Mouse (Mus musculus): ENCODE data around the gene Donson. TPM values are rescaled to one million over a fixed set of nuclear protein-coding genes. Genes with fewer than 3 reads are reported as not detected.

Donson gene
- polyA plus RNA-seq, 1 experiment: 25.6 TPM

DNA sequence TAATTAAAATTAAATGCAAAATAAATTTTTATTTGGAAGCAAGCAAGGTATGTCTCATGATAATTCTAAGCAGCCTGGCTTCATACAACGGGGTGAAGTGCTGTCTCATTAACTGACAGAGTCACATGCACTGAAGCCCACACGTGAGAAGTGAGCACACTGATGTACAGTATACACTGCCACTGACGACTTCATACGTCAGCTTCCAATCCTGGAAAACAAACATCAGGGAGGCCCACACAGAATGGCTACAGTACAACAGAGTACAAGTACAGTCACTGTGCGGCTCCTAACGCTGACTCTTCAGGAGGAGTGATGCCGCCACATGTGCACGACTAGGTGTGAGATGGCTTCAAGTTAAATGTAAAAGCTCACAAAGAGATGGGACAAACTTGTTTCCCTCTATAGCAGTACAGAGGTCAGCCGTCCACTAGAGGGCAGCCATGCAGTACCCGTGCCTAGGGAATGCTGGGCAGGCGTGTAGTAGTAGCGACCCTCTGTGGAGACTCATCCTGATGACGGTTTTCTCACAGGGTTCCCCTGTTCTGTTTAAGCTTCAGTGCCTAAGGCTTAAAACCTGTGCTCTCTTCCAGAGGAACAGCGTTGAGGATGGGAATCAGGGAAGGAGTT lies 6.0 kb upstream of the Donson start:
- H3K4me1 ChIP-seq (ENCODE audit: control insufficient read depth, insufficient read depth, low read length): peaks cover 3% of the 10 kb centered on the region; the same call in 1 of the 2 replicates
- H3K27ac ChIP-seq (ENCODE audit: insufficient read depth, low read length): no peak overlapping the region
- TF ChIP-seq POLR2A (IDR thresholded peaks at IDR 0.05; ENCODE audit: low read depth, low read length) (no peak), CTCF (IDR thresholded peaks at IDR 0.05; ENCODE audit: borderline replicate concordance, insufficient read depth, low read length) (peak; percentile 97)
- H3K4me3 ChIP-seq (ENCODE audit: insufficient read depth, low read length): no peak overlapping the region

DNA sequence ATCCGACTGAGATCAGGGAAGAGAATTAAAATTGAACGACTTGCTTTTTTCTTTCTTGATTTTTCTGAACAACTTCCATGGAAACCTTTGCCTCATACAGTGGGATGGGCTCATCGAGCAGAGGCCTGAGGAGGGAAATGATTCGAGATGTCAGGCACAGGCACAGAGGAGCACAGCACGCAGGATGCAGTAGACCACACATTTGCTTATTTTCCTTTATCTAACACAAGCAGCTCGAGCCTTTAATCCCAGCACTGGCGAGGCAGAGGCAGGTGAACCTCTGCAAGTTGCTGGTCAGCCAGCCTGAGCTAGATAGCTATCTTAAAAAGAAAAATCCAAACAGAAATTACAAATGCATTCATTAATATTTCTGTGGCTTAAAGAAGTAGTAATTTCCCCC lies 1.2 kb upstream of the Donson start:
- no peak overlapping the region for H3K27ac ChIP-seq (ENCODE audit: insufficient read depth, low read length)
- TF ChIP-seq CTCF (IDR thresholded peaks at IDR 0.05; ENCODE audit: borderline replicate concordance, insufficient read depth, low read length) (no peak), POLR2A (IDR thresholded peaks at IDR 0.05; ENCODE audit: low read depth, low read length) (no peak)
- no peak overlapping the region for H3K4me3 ChIP-seq (ENCODE audit: insufficient read depth, low read length)
- peaks cover 3% of the 10 kb centered on the region; the same call in 1 of the 2 replicates for H3K4me1 ChIP-seq (ENCODE audit: control insufficient read depth, insufficient read depth, low read length)

DNA sequence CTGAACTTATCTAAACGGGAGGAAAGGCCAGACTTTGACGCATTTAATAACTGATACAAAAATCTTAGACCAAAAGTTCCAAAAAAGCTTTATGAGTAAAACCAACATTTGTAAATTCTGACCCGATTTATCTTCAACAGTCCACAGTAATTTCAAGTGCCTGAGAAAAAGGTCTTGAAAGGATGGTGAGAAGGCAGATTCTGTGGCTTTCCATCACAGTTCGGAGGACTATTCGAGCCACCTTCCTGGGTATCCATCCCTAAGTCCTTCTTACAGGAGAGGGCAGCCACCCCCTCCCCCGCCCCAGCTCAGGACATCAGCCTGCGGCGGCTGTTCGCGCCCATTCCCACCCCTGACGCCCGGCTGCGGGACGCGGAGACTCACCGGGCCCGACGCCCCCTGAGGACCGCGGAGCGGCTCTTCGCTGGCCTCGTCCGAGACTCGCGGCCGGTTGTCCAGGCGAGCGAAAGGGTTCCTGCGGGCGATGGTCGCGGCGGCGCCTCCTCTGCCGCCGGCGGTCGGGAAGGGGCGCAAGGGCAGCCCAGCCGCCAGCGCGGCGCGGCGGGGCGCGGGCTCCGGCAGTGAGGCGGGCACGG lies 449 bp downstream of the Donson start:
- no peak overlapping the region for H3K27ac ChIP-seq (ENCODE audit: insufficient read depth, low read length)
- peak overlapping the region; percentile 63 for H3K4me3 ChIP-seq (ENCODE audit: insufficient read depth, low read length)
- no peak for TF ChIP-seq CTCF (IDR thresholded peaks at IDR 0.05; ENCODE audit: borderline replicate concordance, insufficient read depth, low read length)
- TF ChIP-seq POLR2A (IDR thresholded peaks at IDR 0.05; ENCODE audit: low read depth, low read length): no peak
- peaks cover 3% of the 10 kb centered on the region; the same call in 1 of the 2 replicates for H3K4me1 ChIP-seq (ENCODE audit: control insufficient read depth, insufficient read depth, low read length)

DNA sequence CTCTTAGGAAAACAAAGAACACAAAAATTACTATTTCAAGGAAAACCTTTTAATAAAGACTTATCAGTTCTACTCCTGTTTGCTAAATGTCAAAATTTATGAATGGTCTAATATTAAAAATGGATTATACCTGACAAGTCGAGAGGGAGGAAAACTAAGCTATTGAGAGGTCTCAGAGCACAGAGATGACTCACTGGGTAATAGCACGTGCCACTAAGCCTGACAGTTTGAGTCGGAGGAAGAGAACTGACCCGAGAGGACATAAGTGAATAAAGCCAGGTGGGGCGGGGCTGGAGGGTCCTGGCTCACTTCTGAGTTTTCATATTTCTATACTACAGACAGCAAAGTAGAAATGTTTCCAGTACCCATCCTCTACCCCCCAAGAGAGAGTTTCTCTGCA lies 2.2 kb downstream of the Donson start:
- Histone ChIP-seq H3K4me1 (ENCODE audit: control insufficient read depth, insufficient read depth, low read length) (peaks cover 3% of the 10 kb centered on the region; the same call in 1 of the 2 replicates), H3K27ac (ENCODE audit: insufficient read depth, low read length) (no peak overlapping the region), H3K4me3 (ENCODE audit: insufficient read depth, low read length) (no peak overlapping the region)
- no peak for TF ChIP-seq POLR2A (IDR thresholded peaks at IDR 0.05; ENCODE audit: low read depth, low read length)
- no peak for TF ChIP-seq CTCF (IDR thresholded peaks at IDR 0.05; ENCODE audit: borderline replicate concordance, insufficient read depth, low read length)

DNA sequence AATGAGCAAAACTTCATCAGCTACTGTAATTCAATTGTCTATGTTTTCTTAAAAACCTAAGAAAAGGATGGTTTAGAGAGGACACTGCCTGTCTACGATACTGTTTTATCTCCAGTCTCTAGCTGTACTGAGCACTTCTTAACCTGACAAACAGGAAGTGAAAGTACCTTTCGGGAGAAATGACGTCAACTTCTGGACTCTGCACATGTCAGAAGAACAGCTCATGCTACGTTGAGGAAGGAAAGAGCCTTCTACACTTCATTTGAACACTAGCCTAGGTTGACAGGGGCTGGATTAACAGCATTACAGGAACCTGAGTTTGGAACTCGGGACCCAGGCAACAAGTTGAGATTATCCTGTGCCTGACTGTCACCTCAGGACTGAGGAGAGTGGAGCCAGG lies 3.0 kb downstream of the Donson start:
- H3K27ac ChIP-seq (ENCODE audit: insufficient read depth, low read length): no peak overlapping the region
- TF ChIP-seq POLR2A (IDR thresholded peaks at IDR 0.05; ENCODE audit: low read depth, low read length) (no peak), CTCF (IDR thresholded peaks at IDR 0.05; ENCODE audit: borderline replicate concordance, insufficient read depth, low read length) (no peak)
- H3K4me1 ChIP-seq (ENCODE audit: control insufficient read depth, insufficient read depth, low read length): peaks cover 3% of the 10 kb centered on the region; the same call in 1 of the 2 replicates
- H3K4me3 ChIP-seq (ENCODE audit: insufficient read depth, low read length): no peak overlapping the region

DNA sequence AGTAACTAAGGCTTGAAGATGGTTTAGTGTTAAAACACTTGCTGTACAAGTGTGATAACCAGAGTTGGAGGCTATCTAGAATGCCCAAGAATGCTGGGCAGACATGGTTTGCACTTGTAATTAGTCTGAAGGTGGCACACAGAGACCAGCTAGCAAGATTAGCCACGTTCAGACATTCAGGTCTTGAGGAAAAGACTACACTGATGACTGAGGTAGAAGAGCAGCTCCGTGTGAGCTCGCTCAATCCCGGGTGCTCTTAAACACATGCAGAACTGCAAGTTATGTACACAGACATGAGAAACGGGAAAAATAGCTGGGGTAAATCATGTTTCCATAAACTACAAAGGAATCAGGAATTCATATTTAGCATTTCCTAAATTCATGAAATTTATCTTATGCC lies 7.9 kb downstream of the Donson start:
- TF ChIP-seq CTCF (IDR thresholded peaks at IDR 0.05; ENCODE audit: borderline replicate concordance, insufficient read depth, low read length) (no peak), POLR2A (IDR thresholded peaks at IDR 0.05; ENCODE audit: low read depth, low read length) (no peak)
- no peak overlapping the region for H3K4me3 ChIP-seq (ENCODE audit: insufficient read depth, low read length)
- no peak overlapping the region for H3K27ac ChIP-seq (ENCODE audit: insufficient read depth, low read length)
- no peaks in the 10 kb centered on the region for H3K4me1 ChIP-seq (ENCODE audit: control insufficient read depth, insufficient read depth, low read length)

DNA sequence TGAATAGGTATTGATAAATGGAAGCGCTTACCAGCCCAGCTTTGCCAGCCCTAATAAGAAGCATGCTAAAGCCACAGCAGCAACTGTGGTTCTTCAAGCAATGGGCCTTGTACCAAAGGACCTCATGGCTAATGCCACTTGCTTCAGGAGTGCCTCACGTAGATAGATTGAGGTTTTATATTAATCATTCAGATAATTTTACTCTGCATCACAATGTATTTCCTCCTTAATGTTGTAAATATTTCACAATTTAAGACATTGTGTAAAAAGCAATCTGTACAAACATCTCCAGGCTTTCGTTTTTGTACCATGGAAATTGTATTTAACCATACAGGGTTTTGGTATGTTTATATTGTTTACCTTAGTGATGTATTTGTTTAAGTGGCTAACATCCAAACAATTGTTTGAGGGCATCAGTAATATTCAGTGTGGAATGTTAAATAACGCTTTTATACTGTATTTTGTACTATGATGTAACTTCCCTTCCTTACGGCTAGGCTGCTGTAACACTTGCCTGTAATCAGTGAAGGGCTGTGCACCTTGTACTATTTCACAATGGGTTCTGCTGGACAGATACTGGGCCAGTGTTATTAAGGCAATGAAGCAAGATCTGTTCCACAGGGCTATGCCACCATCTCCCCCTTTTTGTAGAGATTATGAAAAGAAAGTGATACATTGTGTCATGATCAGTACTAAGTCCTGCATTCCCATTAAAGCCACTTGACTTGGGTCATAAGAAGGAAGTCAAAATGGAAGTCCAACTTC lies 10.2 kb downstream of the Donson start:
- H3K4me3 ChIP-seq (ENCODE audit: insufficient read depth, low read length): no peak overlapping the region
- no peaks in the 10 kb centered on the region for H3K4me1 ChIP-seq (ENCODE audit: control insufficient read depth, insufficient read depth, low read length)
- TF ChIP-seq POLR2A (IDR thresholded peaks at IDR 0.05; ENCODE audit: low read depth, low read length) (no peak), CTCF (IDR thresholded peaks at IDR 0.05; ENCODE audit: borderline replicate concordance, insufficient read depth, low read length) (no peak)
- H3K27ac ChIP-seq (ENCODE audit: insufficient read depth, low read length): no peak overlapping the region

DNA sequence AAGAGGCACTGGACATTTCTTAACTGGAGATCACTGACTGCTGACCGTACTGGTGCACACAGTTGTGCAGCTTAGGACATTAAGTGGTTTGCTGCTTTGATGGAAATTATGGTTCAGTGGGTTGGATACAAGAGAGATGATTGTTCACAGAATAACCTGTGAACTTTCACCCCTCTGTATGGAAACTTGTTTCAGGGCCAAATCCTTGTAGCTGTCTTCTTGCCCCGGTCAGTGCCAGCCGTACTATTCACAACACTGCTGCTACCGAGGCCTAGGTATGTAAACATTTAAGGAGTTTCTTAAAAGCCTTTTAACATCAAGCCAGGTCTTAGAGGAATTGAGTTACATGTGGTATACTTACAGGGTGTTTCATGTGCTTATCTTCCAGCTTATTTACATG lies 14.1 kb downstream of the Donson start:
- Histone ChIP-seq H3K4me3 (ENCODE audit: insufficient read depth, low read length) (no peak overlapping the region), H3K27ac (ENCODE audit: insufficient read depth, low read length) (no peak overlapping the region), H3K4me1 (ENCODE audit: control insufficient read depth, insufficient read depth, low read length) (no peaks in the 10 kb centered on the region)
- TF ChIP-seq CTCF (IDR thresholded peaks at IDR 0.05; ENCODE audit: borderline replicate concordance, insufficient read depth, low read length): no peak
- TF ChIP-seq POLR2A (IDR thresholded peaks at IDR 0.05; ENCODE audit: low read depth, low read length): no peak

DNA sequence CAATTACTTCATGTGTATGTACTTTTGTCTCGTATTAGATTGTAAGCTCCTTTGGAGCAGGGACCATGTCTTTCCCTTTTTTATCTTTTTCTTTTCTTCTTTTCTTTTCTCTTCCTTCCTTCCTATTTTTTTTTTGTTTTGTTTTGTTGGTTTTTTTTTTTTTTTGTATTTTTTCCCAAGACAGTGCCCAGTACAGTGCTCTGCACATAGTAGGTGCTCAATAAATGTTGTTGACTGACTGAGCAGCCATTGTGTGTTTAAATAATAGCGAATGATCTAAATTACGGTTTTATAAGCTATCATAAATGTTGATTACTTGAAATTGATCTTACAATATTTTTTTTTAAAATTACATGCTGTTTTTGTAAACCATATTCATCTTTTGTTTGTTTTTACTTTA lies 24.8 kb downstream of the Donson start:
- TF ChIP-seq CTCF (IDR thresholded peaks at IDR 0.05; ENCODE audit: borderline replicate concordance, insufficient read depth, low read length) (no peak), POLR2A (IDR thresholded peaks at IDR 0.05; ENCODE audit: low read depth, low read length) (no peak)
- no peak overlapping the region for H3K27ac ChIP-seq (ENCODE audit: insufficient read depth, low read length)

DNA sequence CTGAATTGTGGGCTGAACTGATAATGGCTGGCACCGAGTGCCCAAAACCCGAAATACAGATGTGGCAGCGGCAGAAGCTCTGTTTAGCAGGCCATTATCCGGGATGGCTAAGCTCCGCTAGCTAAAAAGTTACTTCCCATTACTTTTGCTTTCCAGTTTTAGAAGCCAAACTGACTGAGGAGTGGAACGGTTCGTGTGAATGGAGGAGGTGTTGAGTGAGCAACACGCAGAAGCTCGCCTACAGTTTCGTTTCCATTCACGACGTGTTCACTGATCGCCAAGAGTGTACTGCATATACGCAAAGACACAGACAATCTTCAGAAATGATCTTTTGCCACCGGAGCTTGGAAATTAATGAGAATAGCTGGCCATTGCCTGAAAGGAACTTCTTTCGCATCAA lies 26.2 kb downstream of the Donson start:
- no peaks in the 10 kb centered on the region for H3K4me1 ChIP-seq (ENCODE audit: control insufficient read depth, insufficient read depth, low read length)
- TF ChIP-seq POLR2A (IDR thresholded peaks at IDR 0.05; ENCODE audit: low read depth, low read length): no peak
- TF ChIP-seq CTCF (IDR thresholded peaks at IDR 0.05; ENCODE audit: borderline replicate concordance, insufficient read depth, low read length): no peak
- H3K4me3 ChIP-seq (ENCODE audit: insufficient read depth, low read length): no peak overlapping the region
- H3K27ac ChIP-seq (ENCODE audit: insufficient read depth, low read length): no peak overlapping the region

More for the DNA sequence above, 24.8 kb downstream of the Donson start:
- Histone ChIP-seq H3K4me3 (ENCODE audit: insufficient read depth, low read length) (no peak overlapping the region), H3K4me1 (ENCODE audit: control insufficient read depth, insufficient read depth, low read length) (no peaks in the 10 kb centered on the region)

All from embryonic fibroblast, embryonic 13.5 days (primary cell).